Mouse (Mus musculus) embryonic facial prominence, embryonic 15.5 days (tissue): ENCODE results near the gene Mrtfa. TPM values are rescaled to one million over a fixed set of nuclear protein-coding genes. Genes with fewer than 3 reads are reported as not detected.

Experiments used
- ATAC-seq: fragments of 200-750 bp; cut with Nextera tagmentation; 2 replicates; pipeline ENCODE4 v1.8.0; 2017; ENCODE audit warnings: low read depth, moderate TSS enrichment; ENCODE audit not compliant: insufficient number of reproducible peaks, low FRiP score, low TSS enrichment
- H3K27ac ChIP-seq: fragments of 300-500 bp; sonication (generic); replicated peaks from 2 replicates; pipeline ENCODE4 v1.5.1; 2015; ENCODE audit warnings: mild to moderate bottlenecking, inconsistent platforms
- H3K27me3 ChIP-seq: fragments of 300-500 bp; sonication (generic); 2 replicates; pipeline ENCODE4 v1.6.1; 2015; ENCODE audit warnings: inconsistent platforms
- H3K36me3 ChIP-seq: fragments of 300-500 bp; sonication (generic); 2 replicates; pipeline ENCODE4 v1.6.1; 2015; ENCODE audit warnings: mild to moderate bottlenecking, inconsistent platforms
- H3K4me1 ChIP-seq: fragments of 300-500 bp; sonication (generic); 2 replicates; pipeline ENCODE4 v1.6.1; 2015; ENCODE audit warnings: inconsistent platforms
- H3K4me2 ChIP-seq: fragments of 300-500 bp; sonication (generic); replicated peaks from 2 replicates; pipeline ENCODE4 v1.6.1; 2015; ENCODE audit warnings: mild to moderate bottlenecking, inconsistent platforms
- H3K4me3 ChIP-seq: fragments of 300-500 bp; sonication (generic); replicated peaks from 2 replicates; pipeline ENCODE4 v1.5.1; 2015; ENCODE audit warnings: mild to moderate bottlenecking, inconsistent platforms
- H3K9ac ChIP-seq: fragments of 300-500 bp; sonication (generic); 2 replicates; pipeline ENCODE4 v1.6.1; 2015; ENCODE audit warnings: inconsistent platforms
- H3K9me3 ChIP-seq: fragments of 300-500 bp; sonication (generic); replicated peaks from 2 replicates; pipeline ENCODE4 v1.6.1; 2016; ENCODE audit warnings: inconsistent platforms
- WGBS: fragments of 180-500 bp; shearing (Covaris S2); methylation state at CpG from one replicate; pipeline ENCODE4 v1.1.7; 2015; 5-methylcytosine and 5-hydroxymethylcytosine counted together
- polyA plus RNA-seq: library from polyadenylated mRNA; unstranded; fragments of >200 nt; fragmentation: Nextera tagmentation; extraction: Ambion mirVana; gene quantifications from 2 replicates; pipeline ENCODE4 v1.2.1, GENCODE M21; 2015

Gene Mrtfa
- polyA plus RNA-seq, 1 experiment from 2014 or later, result 33.6 TPM

DNA sequence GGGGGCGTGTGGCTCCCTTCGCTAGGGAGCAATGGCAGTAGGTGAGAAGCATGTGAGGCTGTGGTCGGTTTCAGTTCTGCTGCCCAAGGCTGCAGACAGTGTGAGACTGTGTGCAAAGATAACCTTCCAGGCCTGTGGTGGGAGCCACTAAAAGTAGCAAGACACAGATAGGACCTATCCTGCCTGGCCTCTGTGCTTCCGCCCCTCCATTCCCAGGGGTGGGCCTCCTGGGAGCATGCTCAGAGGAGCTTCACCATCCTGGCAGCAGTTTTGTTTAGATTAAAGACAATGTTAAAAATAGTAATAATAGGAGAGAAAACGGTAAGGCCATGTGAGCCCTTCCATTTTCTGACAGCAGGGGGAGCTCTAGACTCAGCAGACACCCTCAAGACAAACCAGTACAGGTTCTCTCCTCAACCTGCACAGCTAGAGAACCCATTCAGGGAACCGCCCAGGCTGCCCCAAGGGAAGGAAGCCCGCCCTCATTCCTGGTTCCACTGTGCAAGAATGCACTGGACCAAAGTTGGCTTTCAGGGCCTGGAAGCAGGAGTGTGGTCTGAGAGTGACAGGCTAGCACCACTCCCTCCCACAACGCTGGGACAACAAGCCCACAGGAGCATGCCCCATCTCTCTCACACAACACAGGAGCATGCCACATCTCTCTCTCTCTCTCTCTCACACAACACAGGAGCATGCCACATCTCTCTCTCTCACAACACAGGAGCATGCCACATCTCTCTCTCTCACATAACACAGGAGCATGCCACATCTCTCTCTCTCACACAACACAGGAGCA is 163.0 kb downstream of the Mrtfa start:
- H3K9ac ChIP-seq, result no peak overlapping the region
- 33% methylated on average over 8 of the region's 8 CpGs for WGBS
- peaks cover 4% of the 10 kb centered on the region; the same call in 1 of the 2 replicates for H3K36me3 ChIP-seq
- no peak overlapping the region for H3K4me3 ChIP-seq
- H3K27me3 ChIP-seq, result no peaks in the 10 kb centered on the region
- H3K9me3 ChIP-seq, result no peaks in the 10 kb centered on the region
- H3K4me2 ChIP-seq, result no peak overlapping the region
- H3K27ac ChIP-seq, result no peak overlapping the region
- H3K4me1 ChIP-seq, result peaks cover 8% of the 10 kb centered on the region
- no peak for ATAC-seq

DNA sequence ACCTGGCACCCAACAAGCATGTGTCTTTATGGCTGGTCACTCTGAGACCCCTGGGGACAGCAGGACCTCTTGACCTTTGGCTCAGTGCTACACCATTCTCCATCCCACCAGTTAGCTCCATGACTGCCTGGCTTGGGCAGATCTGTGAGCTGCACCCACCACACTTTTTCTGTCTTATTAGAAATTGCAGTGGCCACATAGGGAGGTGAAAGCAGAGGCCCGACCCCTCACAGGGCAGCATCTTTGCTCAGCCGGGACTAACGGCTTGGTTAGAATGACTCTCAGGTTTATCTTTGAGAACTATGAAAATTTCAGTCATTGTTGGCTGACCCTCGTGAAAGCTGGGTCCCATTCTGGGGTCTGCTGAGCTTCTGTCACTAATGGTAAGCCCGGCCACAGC is 163.7 kb downstream of the Mrtfa start:
- no peak overlapping the region for H3K4me3 ChIP-seq
- H3K4me2 ChIP-seq, result no peak overlapping the region
- no peak for ATAC-seq
- 79% methylated on average over 5 of the region's 5 CpGs for WGBS
- no peak overlapping the region for H3K27ac ChIP-seq
- H3K9me3 ChIP-seq, result no peaks in the 10 kb centered on the region
- H3K27me3 ChIP-seq, result no peaks in the 10 kb centered on the region
- peaks cover 8% of the 10 kb centered on the region for H3K4me1 ChIP-seq
- H3K9ac ChIP-seq, result no peak overlapping the region
- H3K36me3 ChIP-seq, result peaks cover 9% of the 10 kb centered on the region; the same call in 1 of the 2 replicates

GRCm38 (mm10) chr15:81023842-81024241 is 166.7 kb downstream of the Mrtfa start:
- H3K4me2 ChIP-seq, result no peak overlapping the region
- 91% methylated on average over 9 of the region's 9 CpGs for WGBS
- no peak for ATAC-seq
- H3K9ac ChIP-seq, result no peak overlapping the region
- peaks cover 8% of the 10 kb centered on the region for H3K4me1 ChIP-seq
- no peaks in the 10 kb centered on the region for H3K9me3 ChIP-seq
- H3K27ac ChIP-seq, result no peak overlapping the region
- no peaks in the 10 kb centered on the region for H3K27me3 ChIP-seq
- H3K36me3 ChIP-seq, result peaks cover 35% of the 10 kb centered on the region
- H3K4me3 ChIP-seq, result no peak overlapping the region

- Histone ChIP-seq H3K9ac (no peak overlapping the region), H3K27ac (no peak overlapping the region), H3K4me3 (no peak overlapping the region), H3K9me3 (no peaks in the 10 kb centered on the region), H3K27me3 (no peaks in the 10 kb centered on the region), H3K36me3 (peaks cover 49% of the 10 kb centered on the region), H3K4me2 (no peak overlapping the region), H3K4me1 (no peaks in the 10 kb centered on the region)
- ATAC-seq, result no peak
- WGBS, result 87% methylated on average over 7 of the region's 7 CpGs
Measured at GRCm38 (mm10) chr15:81022437-81022836, 168.1 kb downstream of the Mrtfa start.

DNA sequence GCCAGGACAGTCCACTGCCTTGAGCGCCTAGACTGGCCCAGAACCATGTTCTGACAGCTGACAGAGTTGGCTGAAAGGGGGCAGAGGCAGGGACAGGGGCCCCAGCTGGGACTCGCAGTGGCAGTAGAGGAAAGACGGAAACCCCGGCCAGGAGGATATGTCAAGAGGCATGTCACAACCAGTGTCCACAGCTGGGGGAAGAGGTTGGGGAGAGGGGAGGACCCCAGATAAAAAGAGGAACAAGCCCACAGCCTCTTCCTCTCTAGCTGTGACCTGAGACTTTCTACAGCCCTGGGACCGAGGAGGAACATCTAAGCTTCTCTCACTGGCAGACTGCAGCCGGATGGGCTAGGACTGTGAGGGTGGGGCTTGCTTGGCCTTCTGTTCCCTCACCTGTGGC is 169.2 kb downstream of the Mrtfa start:
- ATAC-seq, result no peak
- Histone ChIP-seq H3K4me3 (no peak overlapping the region), H3K4me1 (no peaks in the 10 kb centered on the region), H3K27me3 (no peaks in the 10 kb centered on the region), H3K4me2 (no peak overlapping the region), H3K36me3 (peaks cover 60% of the 10 kb centered on the region), H3K9me3 (no peaks in the 10 kb centered on the region), H3K27ac (no peak overlapping the region), H3K9ac (no peak overlapping the region)
- WGBS, result 74% methylated on average over 6 of the region's 6 CpGs

- 90% methylated on average over 7 of the region's 7 CpGs for WGBS
- no peak for ATAC-seq
- H3K27ac ChIP-seq, result no peak overlapping the region
- H3K4me3 ChIP-seq, result no peak overlapping the region
- H3K4me2 ChIP-seq, result no peak overlapping the region
- H3K9ac ChIP-seq, result no peak overlapping the region
- H3K9me3 ChIP-seq, result no peaks in the 10 kb centered on the region
- no peaks in the 10 kb centered on the region for H3K27me3 ChIP-seq
- peaks cover 93% of the 10 kb centered on the region for H3K36me3 ChIP-seq
- H3K4me1 ChIP-seq, result no peaks in the 10 kb centered on the region
Measured at GRCm38 (mm10) chr15:81017308-81017707, 173.2 kb downstream of the Mrtfa start.

GRCm38 (mm10) chr15:81016488-81016887 is 174.1 kb downstream of the Mrtfa start:
- Histone ChIP-seq H3K36me3 (peaks cover 98% of the 10 kb centered on the region), H3K4me2 (no peak overlapping the region), H3K9me3 (no peaks in the 10 kb centered on the region), H3K9ac (no peak overlapping the region), H3K4me1 (no peaks in the 10 kb centered on the region), H3K27me3 (no peaks in the 10 kb centered on the region), H3K4me3 (no peak overlapping the region), H3K27ac (no peak overlapping the region)
- ATAC-seq, result no peak
- 90% methylated on average over 10 of the region's 10 CpGs for WGBS

DNA sequence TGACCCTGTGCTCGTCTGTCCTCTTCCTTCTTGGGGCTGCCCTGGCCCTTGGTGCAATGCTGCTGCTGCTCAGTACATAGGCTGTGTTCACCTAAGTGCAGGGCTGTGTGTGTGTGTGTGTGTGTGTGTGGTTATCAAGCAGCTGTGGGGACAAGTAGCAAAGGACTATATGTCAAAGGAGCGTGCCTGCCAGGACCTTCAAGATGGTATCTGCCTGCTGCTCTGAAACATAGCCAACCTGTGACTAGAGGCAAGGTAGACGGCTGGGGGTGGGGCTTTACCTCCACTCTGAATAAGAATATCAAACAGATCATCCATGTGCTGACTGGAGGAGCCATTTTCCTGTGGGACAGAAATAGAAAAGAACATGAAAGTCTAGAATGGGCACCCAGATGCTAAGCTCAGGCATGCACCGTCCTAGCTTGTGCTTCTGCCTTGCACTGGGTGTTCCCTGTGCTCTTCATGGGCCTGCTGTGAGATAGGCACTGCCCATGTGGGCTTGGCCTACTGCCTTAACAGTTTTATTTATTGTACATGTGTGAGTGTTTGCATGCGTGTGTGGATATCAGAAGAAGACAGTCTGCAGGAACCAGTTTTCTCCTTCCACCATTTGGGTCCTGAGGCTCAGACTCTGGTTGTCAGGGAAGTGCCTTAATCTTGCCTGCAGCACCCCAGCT is 175.4 kb downstream of the Mrtfa start:
- WGBS, result 75% methylated on average over 5 of the region's 5 CpGs

GRCm38 (mm10) chr15:81013186-81013585 is 177.4 kb downstream of the Mrtfa start:
- 77% methylated on average over 7 of the region's 7 CpGs for WGBS
- H3K4me2 ChIP-seq, result no peak overlapping the region
- ATAC-seq, result no peak
- H3K27ac ChIP-seq, result no peak overlapping the region
- H3K4me3 ChIP-seq, result no peak overlapping the region
- no peaks in the 10 kb centered on the region for H3K4me1 ChIP-seq
- H3K27me3 ChIP-seq, result no peaks in the 10 kb centered on the region
- no peaks in the 10 kb centered on the region for H3K9me3 ChIP-seq
- H3K36me3 ChIP-seq, result peaks cover 95% of the 10 kb centered on the region
- no peak overlapping the region for H3K9ac ChIP-seq

More for the DNA sequence above, 175.4 kb downstream of the Mrtfa start:
- no peaks in the 10 kb centered on the region for H3K27me3 ChIP-seq
- H3K27ac ChIP-seq, result no peak overlapping the region
- no peak overlapping the region for H3K4me2 ChIP-seq
- no peak for ATAC-seq
- H3K9me3 ChIP-seq, result no peaks in the 10 kb centered on the region
- no peak overlapping the region for H3K4me3 ChIP-seq
- no peaks in the 10 kb centered on the region for H3K4me1 ChIP-seq
- peaks cover 99% of the 10 kb centered on the region for H3K36me3 ChIP-seq
- H3K9ac ChIP-seq, result no peak overlapping the region

DNA sequence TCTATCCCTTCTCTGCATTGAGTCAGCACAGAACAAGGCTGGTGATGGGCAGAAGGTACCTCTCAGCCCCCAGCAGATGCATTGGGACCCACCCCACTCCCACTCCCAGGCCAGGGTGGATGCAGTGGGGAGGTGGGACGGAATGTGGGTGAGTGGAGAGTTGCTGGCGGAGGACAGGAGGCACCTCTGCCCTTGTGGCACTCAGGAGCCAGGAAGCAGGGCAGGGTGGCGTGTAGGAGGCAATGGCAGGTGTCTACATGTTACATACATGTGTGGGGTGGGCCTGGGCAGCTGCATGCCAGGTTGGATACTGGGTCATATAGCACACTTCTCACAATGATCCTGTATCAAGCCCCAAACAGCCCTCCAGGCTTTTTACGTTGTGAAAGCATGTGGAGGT is 178.2 kb downstream of the Mrtfa start:
- no peak overlapping the region; the same call in 1 of the 2 replicates for H3K27ac ChIP-seq
- no peaks in the 10 kb centered on the region for H3K4me1 ChIP-seq
- peaks cover 90% of the 10 kb centered on the region for H3K36me3 ChIP-seq
- H3K4me2 ChIP-seq, result no peak overlapping the region
- ATAC-seq, result no peak
- no peaks in the 10 kb centered on the region for H3K9me3 ChIP-seq
- no peak overlapping the region for H3K4me3 ChIP-seq
- no peak overlapping the region for H3K9ac ChIP-seq
- no peaks in the 10 kb centered on the region for H3K27me3 ChIP-seq
- 74% methylated on average over 4 of the region's 4 CpGs for WGBS

DNA sequence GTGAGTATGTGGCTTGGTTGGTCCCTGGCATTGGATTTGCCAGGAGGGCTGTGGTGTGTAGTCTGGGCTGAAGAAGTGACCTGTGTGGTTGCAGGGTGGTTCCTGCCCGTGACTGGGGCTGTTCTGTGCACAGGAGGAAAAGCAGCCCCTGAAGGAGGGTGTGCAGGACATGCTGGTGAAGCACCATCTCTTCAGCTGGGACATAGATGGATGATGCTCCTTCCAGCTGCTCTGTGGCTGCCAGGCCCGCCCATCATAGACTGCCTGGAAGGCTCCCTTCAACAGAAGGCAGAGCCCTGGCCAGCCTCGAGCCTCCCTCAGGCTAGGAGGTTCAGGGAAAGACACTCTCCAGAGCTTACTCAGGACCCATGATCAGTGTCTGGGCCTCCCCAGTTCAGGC is 179.0 kb downstream of the Mrtfa start:
- no peak for ATAC-seq
- no peak overlapping the region for H3K4me2 ChIP-seq

More for the DNA sequence above, 179.0 kb downstream of the Mrtfa start:
- 78% methylated on average over 3 of the region's 3 CpGs for WGBS
- Histone ChIP-seq H3K27me3 (no peaks in the 10 kb centered on the region), H3K9ac (no peak overlapping the region), H3K9me3 (no peaks in the 10 kb centered on the region), H3K27ac (no peak overlapping the region), H3K4me3 (no peak overlapping the region), H3K36me3 (peaks cover 82% of the 10 kb centered on the region), H3K4me1 (no peaks in the 10 kb centered on the region)
